Mouse (Mus musculus): ENCODE data around the gene Dram1. TPM values are rescaled to one million over a fixed set of nuclear protein-coding genes. Genes with fewer than 3 reads are reported as not detected.

Gene Dram1
- 0.62 and 0.74 TPM in 2 replicates for polyA plus RNA-seq (2014; fragmentation: Nextera tagmentation; extraction: Ambion mirVana)

- no peak within 1 kb of the TSS for H3K27ac ChIP-seq (replicated peaks; ENCODE audit: low read depth, low read length)
- peak within 1 kb of the TSS; percentile 75 for H3K9ac ChIP-seq (replicated peaks; ENCODE audit: low read length)
- H3K4me3 ChIP-seq (ENCODE audit: low read depth, low read length): peak within 1 kb of the TSS; percentile 75
- peak; percentile 87 for DNase-seq (ENCODE audit: low spot score)
- under 1% methylated on average over 68 of the region's 87 CpGs for WGBS
- no peaks in the 10 kb centered on the region for H3K4me1 ChIP-seq (ENCODE audit: control insufficient read depth, insufficient read depth, low read length)
- ATAC-seq (replicated peaks; ENCODE audit: insufficient number of reproducible peaks, low FRiP score, low TSS enrichment, low read depth): peak; percentile 82
- H3K36me3 ChIP-seq (replicated peaks; ENCODE audit: control insufficient read depth, insufficient read depth, low read depth, low read length): no peaks in the 10 kb centered on the region
- H3K27me3 ChIP-seq (ENCODE audit: control insufficient read depth, insufficient read depth, low read length): no peaks in the 10 kb centered on the region
- H3K9me3 ChIP-seq (replicated peaks; ENCODE audit: control insufficient read depth, low read length): no peaks in the 10 kb centered on the region
- peak within 1 kb of the TSS; percentile 96 for H3K4me2 ChIP-seq (ENCODE audit: low read depth, low read length)
Measured at GRCm38 (mm10) chr10:88379013-88379885, at the start of gene Dram1, which contains the start of gene Gnptab. TSS of gene Dram1 (minus strand) at chr10:88379080. TSS of gene Gnptab (plus strand) at chr10:88379132.

GRCm38 (mm10) chr10:88427998-88428397 lies 49.1 kb upstream of the Dram1 start:
- no peak for DNase-seq (ENCODE audit: low spot score)
- no peak for ATAC-seq (replicated peaks; ENCODE audit: insufficient number of reproducible peaks, low FRiP score, low TSS enrichment, low read depth)

GRCm38 (mm10) chr10:88426896-88427295 lies 48.0 kb upstream of the Dram1 start:
- Histone ChIP-seq H3K27me3 (ENCODE audit: control insufficient read depth, insufficient read depth, low read length) (no peaks in the 10 kb centered on the region), H3K4me1 (ENCODE audit: control insufficient read depth, insufficient read depth, low read length) (no peaks in the 10 kb centered on the region), H3K27ac (replicated peaks; ENCODE audit: low read depth, low read length) (no peak overlapping the region), H3K9ac (replicated peaks; ENCODE audit: low read length) (no peak overlapping the region), H3K4me3 (ENCODE audit: low read depth, low read length) (no peak overlapping the region), H3K36me3 (replicated peaks; ENCODE audit: control insufficient read depth, insufficient read depth, low read depth, low read length) (no peaks in the 10 kb centered on the region), H3K9me3 (replicated peaks; ENCODE audit: control insufficient read depth, low read length) (no peaks in the 10 kb centered on the region), H3K4me2 (ENCODE audit: low read depth, low read length) (no peak overlapping the region)
- ATAC-seq (replicated peaks; ENCODE audit: insufficient number of reproducible peaks, low FRiP score, low TSS enrichment, low read depth) (no peak), DNase-seq (ENCODE audit: low spot score) (no peak)
- WGBS: 63% methylated on average over 5 of the region's 5 CpGs

More at GRCm38 (mm10) chr10:88427998-88428397, 49.1 kb upstream of the Dram1 start:
- Histone ChIP-seq H3K4me1 (ENCODE audit: control insufficient read depth, insufficient read depth, low read length) (no peaks in the 10 kb centered on the region), H3K4me2 (ENCODE audit: low read depth, low read length) (no peak overlapping the region), H3K4me3 (ENCODE audit: low read depth, low read length) (no peak overlapping the region), H3K27ac (replicated peaks; ENCODE audit: low read depth, low read length) (no peak overlapping the region), H3K9me3 (replicated peaks; ENCODE audit: control insufficient read depth, low read length) (no peaks in the 10 kb centered on the region), H3K9ac (replicated peaks; ENCODE audit: low read length) (no peak overlapping the region), H3K27me3 (ENCODE audit: control insufficient read depth, insufficient read depth, low read length) (no peaks in the 10 kb centered on the region), H3K36me3 (replicated peaks; ENCODE audit: control insufficient read depth, insufficient read depth, low read depth, low read length) (no peaks in the 10 kb centered on the region)
- WGBS: 90% methylated on average over 6 of the region's 6 CpGs

GRCm38 (mm10) chr10:88426158-88426816 lies 47.4 kb upstream of the Dram1 start:
- no peak for ATAC-seq (replicated peaks; ENCODE audit: insufficient number of reproducible peaks, low FRiP score, low TSS enrichment, low read depth)

GRCm38 (mm10) chr10:88420655-88421435 lies 42.0 kb upstream of the Dram1 start:
- no peak for ATAC-seq (replicated peaks; ENCODE audit: insufficient number of reproducible peaks, low FRiP score, low TSS enrichment, low read depth)
- DNase-seq (ENCODE audit: low spot score): no peak
- H3K27ac ChIP-seq (replicated peaks; ENCODE audit: low read depth, low read length): no peak overlapping the region
- no peak overlapping the region for H3K4me2 ChIP-seq (ENCODE audit: low read depth, low read length)
- no peaks in the 10 kb centered on the region for H3K27me3 ChIP-seq (ENCODE audit: control insufficient read depth, insufficient read depth, low read length)
- WGBS: 92% methylated on average over 19 of the region's 19 CpGs
- H3K4me1 ChIP-seq (ENCODE audit: control insufficient read depth, insufficient read depth, low read length): no peaks in the 10 kb centered on the region
- no peak overlapping the region for H3K9ac ChIP-seq (replicated peaks; ENCODE audit: low read length)
- no peaks in the 10 kb centered on the region for H3K9me3 ChIP-seq (replicated peaks; ENCODE audit: control insufficient read depth, low read length)
- no peak overlapping the region for H3K4me3 ChIP-seq (ENCODE audit: low read depth, low read length)
- no peaks in the 10 kb centered on the region for H3K36me3 ChIP-seq (replicated peaks; ENCODE audit: control insufficient read depth, insufficient read depth, low read depth, low read length)

More at GRCm38 (mm10) chr10:88426158-88426816, 47.4 kb upstream of the Dram1 start:
- Histone ChIP-seq H3K27ac (replicated peaks; ENCODE audit: low read depth, low read length) (no peak overlapping the region), H3K4me3 (ENCODE audit: low read depth, low read length) (no peak overlapping the region), H3K9ac (replicated peaks; ENCODE audit: low read length) (no peak overlapping the region), H3K4me1 (ENCODE audit: control insufficient read depth, insufficient read depth, low read length) (no peaks in the 10 kb centered on the region), H3K9me3 (replicated peaks; ENCODE audit: control insufficient read depth, low read length) (no peaks in the 10 kb centered on the region), H3K4me2 (ENCODE audit: low read depth, low read length) (no peak overlapping the region), H3K27me3 (ENCODE audit: control insufficient read depth, insufficient read depth, low read length) (no peaks in the 10 kb centered on the region), H3K36me3 (replicated peaks; ENCODE audit: control insufficient read depth, insufficient read depth, low read depth, low read length) (no peaks in the 10 kb centered on the region)
- WGBS: 95% methylated on average over 2 of the region's 2 CpGs
- DNase-seq (ENCODE audit: low spot score): peak; percentile 80

GRCm38 (mm10) chr10:88420141-88420541 lies 41.3 kb upstream of the Dram1 start:
- 72% methylated on average over 11 of the region's 11 CpGs for WGBS
- ATAC-seq (replicated peaks; ENCODE audit: insufficient number of reproducible peaks, low FRiP score, low TSS enrichment, low read depth) (no peak), DNase-seq (ENCODE audit: low spot score) (no peak)
- Histone ChIP-seq H3K36me3 (replicated peaks; ENCODE audit: control insufficient read depth, insufficient read depth, low read depth, low read length) (no peaks in the 10 kb centered on the region), H3K9ac (replicated peaks; ENCODE audit: low read length) (no peak overlapping the region), H3K27ac (replicated peaks; ENCODE audit: low read depth, low read length) (no peak overlapping the region), H3K4me2 (ENCODE audit: low read depth, low read length) (no peak overlapping the region), H3K27me3 (ENCODE audit: control insufficient read depth, insufficient read depth, low read length) (no peaks in the 10 kb centered on the region), H3K4me1 (ENCODE audit: control insufficient read depth, insufficient read depth, low read length) (no peaks in the 10 kb centered on the region), H3K4me3 (ENCODE audit: low read depth, low read length) (no peak overlapping the region), H3K9me3 (replicated peaks; ENCODE audit: control insufficient read depth, low read length) (no peaks in the 10 kb centered on the region)

GRCm38 (mm10) chr10:88417686-88418085 lies 38.8 kb upstream of the Dram1 start:
- ATAC-seq (replicated peaks; ENCODE audit: insufficient number of reproducible peaks, low FRiP score, low TSS enrichment, low read depth) (no peak), DNase-seq (ENCODE audit: low spot score) (no peak)
- no peaks in the 10 kb centered on the region for H3K4me1 ChIP-seq (ENCODE audit: control insufficient read depth, insufficient read depth, low read length)
- H3K4me2 ChIP-seq (ENCODE audit: low read depth, low read length): no peak overlapping the region
- H3K27me3 ChIP-seq (ENCODE audit: control insufficient read depth, insufficient read depth, low read length): no peaks in the 10 kb centered on the region
- no peak overlapping the region for H3K4me3 ChIP-seq (ENCODE audit: low read depth, low read length)
- WGBS: 93% methylated on average over 5 of the region's 5 CpGs
- H3K9me3 ChIP-seq (replicated peaks; ENCODE audit: control insufficient read depth, low read length): no peaks in the 10 kb centered on the region
- no peak overlapping the region for H3K9ac ChIP-seq (replicated peaks; ENCODE audit: low read length)
- no peaks in the 10 kb centered on the region for H3K36me3 ChIP-seq (replicated peaks; ENCODE audit: control insufficient read depth, insufficient read depth, low read depth, low read length)
- H3K27ac ChIP-seq (replicated peaks; ENCODE audit: low read depth, low read length): no peak overlapping the region

Data from embryonic facial prominence, embryonic 11.5 days (tissue).